Mouse (Mus musculus): ENCODE results near the gene Atn1. TPM values are rescaled to one million over a fixed set of nuclear protein-coding genes. Genes with fewer than 3 reads are reported as not detected.

Atn1 gene
- polyA plus RNA-seq, 1 experiment = 83.5 TPM

- Histone ChIP-seq H3K27ac (ENCODE audit: insufficient read depth, low read length) (peak overlapping the region; percentile 99), H3K4me1 (ENCODE audit: control insufficient read depth, insufficient read depth, low read length) (peaks cover 27% of the 10 kb centered on the region), H3K27me3 (ENCODE audit: control insufficient read depth, insufficient read depth, low read length) (no peaks in the 10 kb centered on the region), H3K4me3 (replicated peaks; ENCODE audit: insufficient read depth, low read depth, low read length) (peak overlapping the region; percentile 90)
- no peak for TF ChIP-seq POLR2A (IDR thresholded peaks at IDR 0.05; ENCODE audit: borderline replicate concordance, insufficient read depth, low read length)
- no peak for TF ChIP-seq CTCF (IDR thresholded peaks at IDR 0.05; ENCODE audit: borderline replicate concordance, insufficient read depth, low read depth, low read length)
- DNase-seq = no peak
- WGBS = 6% methylated on average over 4 of the region's 4 CpGs
Measured at GRCm38 (mm10) chr6:124767536-124767919, 11.2 kb upstream of the Atn1 start.

GRCm38 (mm10) chr6:124765951-124766350 is 9.6 kb upstream of the Atn1 start:
- TF ChIP-seq POLR2A (IDR thresholded peaks at IDR 0.05; ENCODE audit: borderline replicate concordance, insufficient read depth, low read length) = no peak
- no peak for TF ChIP-seq CTCF (IDR thresholded peaks at IDR 0.05; ENCODE audit: borderline replicate concordance, insufficient read depth, low read depth, low read length)
- H3K4me3 ChIP-seq (replicated peaks; ENCODE audit: insufficient read depth, low read depth, low read length) = no peak overlapping the region
- WGBS = 67% methylated on average over 7 of the region's 7 CpGs
- no peaks in the 10 kb centered on the region for H3K27me3 ChIP-seq (ENCODE audit: control insufficient read depth, insufficient read depth, low read length)
- peaks cover 27% of the 10 kb centered on the region for H3K4me1 ChIP-seq (ENCODE audit: control insufficient read depth, insufficient read depth, low read length)
- no peak overlapping the region for H3K27ac ChIP-seq (ENCODE audit: insufficient read depth, low read length)
- DNase-seq = no peak

- peak; percentile 85 to 86 for DNase-seq
- TF ChIP-seq POLR2A (IDR thresholded peaks at IDR 0.05; ENCODE audit: borderline replicate concordance, insufficient read depth, low read length) = peak; percentile 40; the same call in 1 of the 2 replicates
- peak; percentile 92 for TF ChIP-seq CTCF (IDR thresholded peaks at IDR 0.05; ENCODE audit: borderline replicate concordance, insufficient read depth, low read depth, low read length)
- peaks cover 12% of the 10 kb centered on the region for H3K4me1 ChIP-seq (ENCODE audit: control insufficient read depth, insufficient read depth, low read length)
- H3K4me3 ChIP-seq (replicated peaks; ENCODE audit: insufficient read depth, low read depth, low read length) = peak overlapping the region; percentile 0
- WGBS = 3% methylated on average over 5 of the region's 5 CpGs
- no peaks in the 10 kb centered on the region for H3K27me3 ChIP-seq (ENCODE audit: control insufficient read depth, insufficient read depth, low read length)
- H3K27ac ChIP-seq (ENCODE audit: insufficient read depth, low read length) = peak overlapping the region; percentile 31; the same call in 1 of the 2 replicates
Measured at GRCm38 (mm10) chr6:124759259-124759658, 2.9 kb upstream of the Atn1 start.

GRCm38 (mm10) chr6:124758849-124759232 is 2.5 kb upstream of the Atn1 start:
- peak overlapping the region; percentile 96; the same call in 1 of the 2 replicates for H3K27ac ChIP-seq (ENCODE audit: insufficient read depth, low read length)
- H3K4me1 ChIP-seq (ENCODE audit: control insufficient read depth, insufficient read depth, low read length) = peaks cover 12% of the 10 kb centered on the region
- no peaks in the 10 kb centered on the region for H3K27me3 ChIP-seq (ENCODE audit: control insufficient read depth, insufficient read depth, low read length)
- TF ChIP-seq POLR2A (IDR thresholded peaks at IDR 0.05; ENCODE audit: borderline replicate concordance, insufficient read depth, low read length) (no peak), CTCF (IDR thresholded peaks at IDR 0.05; ENCODE audit: borderline replicate concordance, insufficient read depth, low read depth, low read length) (no peak)
- 24% methylated on average over 2 of the region's 2 CpGs for WGBS
- no peak overlapping the region for H3K4me3 ChIP-seq (replicated peaks; ENCODE audit: insufficient read depth, low read depth, low read length)
- DNase-seq = peak; percentile 22 to 37

- WGBS = 6% methylated on average over 5 of the region's 5 CpGs
Measured at GRCm38 (mm10) chr6:124757909-124758848, 1.9 kb upstream of the Atn1 start.

GRCm38 (mm10) chr6:124757351-124757880 is 1.1 kb upstream of the Atn1 start:
- Histone ChIP-seq H3K4me3 (replicated peaks; ENCODE audit: insufficient read depth, low read depth, low read length) (peak overlapping the region; percentile 95), H3K27me3 (ENCODE audit: control insufficient read depth, insufficient read depth, low read length) (no peaks in the 10 kb centered on the region), H3K4me1 (ENCODE audit: control insufficient read depth, insufficient read depth, low read length) (peaks cover 7% of the 10 kb centered on the region), H3K27ac (ENCODE audit: insufficient read depth, low read length) (peak overlapping the region; percentile 96)
- WGBS = under 1% methylated on average over 5 of the region's 5 CpGs
- DNase-seq = peak in 1 of 2 experiments; percentile 42
- no peak for TF ChIP-seq POLR2A (IDR thresholded peaks at IDR 0.05; ENCODE audit: borderline replicate concordance, insufficient read depth, low read length)
- no peak for TF ChIP-seq CTCF (IDR thresholded peaks at IDR 0.05; ENCODE audit: borderline replicate concordance, insufficient read depth, low read depth, low read length)

More at GRCm38 (mm10) chr6:124757909-124758848, 1.9 kb upstream of the Atn1 start:
- peaks cover 7% of the 10 kb centered on the region for H3K4me1 ChIP-seq (ENCODE audit: control insufficient read depth, insufficient read depth, low read length)
- peak overlapping the region; percentile 95 for H3K4me3 ChIP-seq (replicated peaks; ENCODE audit: insufficient read depth, low read depth, low read length)
- DNase-seq = peak; percentile 80 to 85
- no peaks in the 10 kb centered on the region for H3K27me3 ChIP-seq (ENCODE audit: control insufficient read depth, insufficient read depth, low read length)
- TF ChIP-seq CTCF (IDR thresholded peaks at IDR 0.05; ENCODE audit: borderline replicate concordance, insufficient read depth, low read depth, low read length) (no peak), POLR2A (IDR thresholded peaks at IDR 0.05; ENCODE audit: borderline replicate concordance, insufficient read depth, low read length) (peak; percentile 32; the same call in 1 of the 2 replicates)
- H3K27ac ChIP-seq (ENCODE audit: insufficient read depth, low read length) = peak overlapping the region; percentile 96

GRCm38 (mm10) chr6:124756652-124757350 is 477 bp upstream of the Atn1 start:
- H3K27me3 ChIP-seq (ENCODE audit: control insufficient read depth, insufficient read depth, low read length) = no peaks in the 10 kb centered on the region
- under 1% methylated on average over 43 of the region's 54 CpGs for WGBS
- TF ChIP-seq CTCF (IDR thresholded peaks at IDR 0.05; ENCODE audit: borderline replicate concordance, insufficient read depth, low read depth, low read length) (no peak), POLR2A (IDR thresholded peaks at IDR 0.05; ENCODE audit: borderline replicate concordance, insufficient read depth, low read length) (peak; percentile 48)
- peak overlapping the region; percentile 95 for H3K4me3 ChIP-seq (replicated peaks; ENCODE audit: insufficient read depth, low read depth, low read length)
- H3K4me1 ChIP-seq (ENCODE audit: control insufficient read depth, insufficient read depth, low read length) = peaks cover 7% of the 10 kb centered on the region
- peak; percentile 87 to 88 for DNase-seq
- H3K27ac ChIP-seq (ENCODE audit: insufficient read depth, low read length) = peak overlapping the region; percentile 96

Measured in cerebellum, adult 2 months (tissue).